Mouse (Mus musculus) kidney, adult 8-10 months (tissue): Measurements from ENCODE around the gene Eif4a2.
A peak's percentile ranks its signal among the peaks of the same experiment; 100 is the strongest.

ENCODE experiments used
- DNase-seq, 2 experiments: peaks; one replicate each; pipeline ENCODE4 v3.0.0; 2022

The Eif4a2 gene

GRCm38 (mm10) chr16:23106121-23106520 lies 1.1 kb upstream of the Eif4a2 start:
- DNase-seq: no peak

DNA sequence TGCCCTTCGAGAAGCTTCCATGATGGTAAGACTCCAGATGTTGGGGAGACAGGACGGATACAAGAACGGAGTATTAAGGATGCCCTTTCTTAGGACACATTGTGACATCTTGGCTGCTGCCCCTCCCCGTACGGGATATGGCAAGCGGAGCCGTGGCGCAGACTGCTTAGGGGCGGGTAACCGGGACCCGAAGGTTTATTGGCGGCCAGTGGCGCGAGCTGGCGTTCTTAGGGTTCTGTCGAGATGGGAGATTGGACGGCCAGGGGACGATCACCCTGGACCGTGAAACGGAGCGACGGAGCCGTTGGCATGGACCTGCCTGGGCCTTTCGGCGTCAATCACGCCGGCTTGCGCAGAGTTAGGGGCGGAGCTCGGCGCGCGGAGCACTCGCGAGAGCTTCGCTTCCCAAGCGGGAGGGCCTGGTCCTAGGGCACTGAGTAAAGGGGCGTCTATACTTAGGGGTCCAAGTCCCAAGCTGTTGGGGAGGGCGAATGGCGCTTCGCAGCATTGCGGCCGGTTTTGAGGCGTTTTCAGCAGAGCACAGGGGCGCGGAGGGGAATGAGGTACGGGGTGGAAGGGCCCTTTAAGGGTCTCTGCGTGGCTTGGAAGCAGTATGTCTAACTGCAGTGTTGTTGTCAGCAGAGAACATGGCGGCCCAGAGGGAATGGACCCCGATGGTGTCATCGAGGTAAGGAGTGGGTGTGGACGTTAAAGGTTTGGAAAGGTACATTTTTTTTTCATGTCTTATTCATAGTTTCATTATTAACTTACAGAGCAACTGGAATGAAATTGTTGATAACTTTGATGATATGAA lies 909 bp downstream of the Eif4a2 start:
- peak; percentile 78 to 82 for DNase-seq

GRCm38 (mm10) chr16:23108943-23109342 lies 1.7 kb downstream of the Eif4a2 start:
- no peak for DNase-seq

DNA sequence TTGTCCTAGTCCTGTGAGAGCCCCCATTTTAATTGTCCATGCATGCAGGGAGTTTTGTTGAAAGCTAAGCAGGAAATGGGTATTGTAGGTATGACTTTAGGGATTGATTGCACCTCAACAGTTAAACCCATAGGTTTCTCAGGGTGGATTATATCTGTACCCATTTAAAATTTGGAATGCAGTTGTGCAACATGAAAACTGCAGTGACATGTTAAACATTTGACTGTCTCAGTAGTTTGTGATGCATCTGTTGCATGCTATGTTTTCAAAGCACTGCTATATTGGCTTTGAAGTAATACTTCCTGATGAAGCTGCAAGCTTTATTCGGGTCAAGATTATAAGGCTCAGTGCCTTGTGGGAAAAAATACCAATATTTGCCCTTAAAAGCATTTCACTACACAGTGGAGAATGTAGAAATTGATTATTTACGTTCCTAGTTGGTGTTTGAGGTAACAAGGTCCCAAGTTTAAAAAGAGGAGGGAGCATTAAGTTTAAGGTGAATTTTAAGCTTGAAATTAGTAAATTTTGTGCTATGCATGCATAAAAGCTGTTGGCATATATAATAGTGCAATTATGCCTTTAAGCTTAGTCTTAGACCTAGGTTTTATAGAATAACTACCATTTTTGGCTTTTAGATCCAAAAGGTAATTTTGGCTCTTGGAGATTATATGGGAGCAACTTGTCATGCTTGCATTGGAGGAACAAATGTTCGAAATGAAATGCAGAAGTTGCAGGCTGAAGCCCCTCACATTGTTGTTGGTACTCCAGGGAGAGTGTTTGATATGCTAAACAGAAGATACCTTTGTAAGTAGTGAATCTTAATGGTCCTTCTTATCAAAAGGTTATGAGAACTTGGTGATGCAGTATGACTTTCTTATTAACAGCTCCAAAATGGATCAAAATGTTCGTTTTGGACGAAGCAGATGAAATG lies 2.4 kb downstream of the Eif4a2 start:
- no peak for DNase-seq

DNA sequence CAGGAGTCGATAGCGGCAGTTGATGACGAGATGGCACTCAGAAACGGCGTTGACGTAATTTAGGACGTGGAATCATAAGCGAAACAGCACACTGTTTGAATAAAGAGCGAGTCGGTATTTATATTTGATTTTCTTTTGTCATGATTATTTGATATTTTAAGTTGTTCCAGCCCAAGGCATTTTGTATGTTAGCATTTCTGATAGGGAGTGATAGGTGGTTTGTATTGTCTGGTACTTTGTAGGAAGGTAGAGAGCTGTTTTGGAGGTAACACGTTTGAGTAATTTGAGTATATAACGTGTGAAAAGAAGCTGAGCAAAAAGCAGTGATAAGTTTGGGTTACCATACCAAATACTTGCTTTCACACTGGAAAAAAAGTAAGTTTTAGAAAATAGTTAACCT lies 5.1 kb downstream of the Eif4a2 start:
- no peak for DNase-seq

GRCm38 (mm10) chr16:23112861-23113435 lies 5.7 kb downstream of the Eif4a2 start:
- DNase-seq: no peak

- DNase-seq: no peak
These were observed 6.7 kb downstream of the Eif4a2 start for GRCm38 (mm10) chr16:23113903-23114302.

DNA sequence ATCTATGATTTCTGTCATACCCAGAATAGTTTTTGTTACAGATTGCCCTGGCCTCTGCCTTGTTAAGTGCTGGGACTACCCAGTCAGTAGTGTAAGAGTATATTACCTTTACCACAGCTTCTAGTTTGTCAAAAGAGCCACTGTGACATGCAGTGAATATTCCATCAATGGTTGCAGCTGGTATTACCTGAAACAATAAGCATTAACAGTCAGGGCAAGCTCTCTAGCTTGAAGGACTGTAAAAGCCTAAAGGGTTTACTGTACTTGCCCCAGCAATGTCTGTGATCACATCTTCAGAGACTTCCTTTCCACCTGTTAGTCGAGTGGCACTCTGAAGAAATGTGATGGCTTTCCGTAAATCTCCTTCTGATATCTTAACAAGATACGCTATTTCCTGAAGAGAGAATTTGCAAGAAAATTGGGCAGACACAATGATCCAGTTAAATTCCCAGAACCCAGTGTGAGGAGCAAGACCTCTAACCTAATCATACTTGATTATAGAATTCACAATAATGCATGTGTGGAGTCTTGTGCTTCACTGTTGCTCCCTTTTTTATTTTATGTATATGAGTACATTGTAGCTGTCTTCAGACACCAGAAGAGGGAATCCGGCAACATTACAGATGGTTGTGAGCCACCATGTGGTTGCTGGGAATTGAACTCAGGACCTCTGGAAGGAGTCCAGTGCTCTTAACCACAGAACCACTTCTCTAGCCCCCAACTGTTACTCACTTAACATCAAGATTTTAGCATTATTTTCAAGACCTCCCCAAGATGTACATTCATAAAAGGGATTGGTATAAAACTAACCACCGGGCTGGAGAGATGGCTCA lies 7.3 kb downstream of the Eif4a2 start:
- no peak for DNase-seq

- DNase-seq: no peak
These were observed 8.2 kb downstream of the Eif4a2 start for GRCm38 (mm10) chr16:23115486-23115885.

DNA sequence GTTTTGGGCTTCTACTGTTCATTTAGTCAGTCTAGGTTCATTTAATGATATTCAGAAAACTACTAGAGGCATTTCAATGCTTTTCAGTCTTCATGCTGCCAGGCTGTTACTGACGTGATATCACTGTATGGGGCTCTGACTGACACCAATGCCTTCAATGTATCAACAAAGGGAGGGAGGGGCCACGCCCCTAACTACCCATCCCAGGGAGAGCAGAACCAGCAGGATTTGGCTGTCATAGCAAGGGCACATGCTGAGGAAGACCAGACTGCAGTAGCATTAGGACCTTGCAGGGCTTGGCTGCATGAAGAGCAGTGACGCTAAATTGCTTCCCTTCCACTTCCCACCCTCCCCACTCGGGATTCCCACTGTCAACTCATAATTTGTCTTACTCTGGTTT lies 9.9 kb downstream of the Eif4a2 start:
- no peak for DNase-seq

- DNase-seq: no peak
These were observed 15.2 kb downstream of the Eif4a2 start for GRCm38 (mm10) chr16:23122446-23122845.

GRCm38 (mm10) chr16:23123104-23123503 lies 15.9 kb downstream of the Eif4a2 start:
- no peak for DNase-seq

- DNase-seq: no peak
These were observed 17.2 kb downstream of the Eif4a2 start for GRCm38 (mm10) chr16:23124398-23124797.

GRCm38 (mm10) chr16:23127311-23127672 lies 20.0 kb downstream of the Eif4a2 start:
- DNase-seq: no peak

- peak; percentile 86 to 91 for DNase-seq
These were observed 20.6 kb downstream of the Eif4a2 start, which contains the start of gene Rfc4 for GRCm38 (mm10) chr16:23127673-23128375. Rfc4 (minus strand) TSS chr16:23127737.

- no peak for DNase-seq
These were observed 23.1 kb downstream of the Eif4a2 start for GRCm38 (mm10) chr16:23130303-23130702.

- DNase-seq: no peak
These were observed 25.1 kb downstream of the Eif4a2 start for GRCm38 (mm10) chr16:23132336-23132735.

DNA sequence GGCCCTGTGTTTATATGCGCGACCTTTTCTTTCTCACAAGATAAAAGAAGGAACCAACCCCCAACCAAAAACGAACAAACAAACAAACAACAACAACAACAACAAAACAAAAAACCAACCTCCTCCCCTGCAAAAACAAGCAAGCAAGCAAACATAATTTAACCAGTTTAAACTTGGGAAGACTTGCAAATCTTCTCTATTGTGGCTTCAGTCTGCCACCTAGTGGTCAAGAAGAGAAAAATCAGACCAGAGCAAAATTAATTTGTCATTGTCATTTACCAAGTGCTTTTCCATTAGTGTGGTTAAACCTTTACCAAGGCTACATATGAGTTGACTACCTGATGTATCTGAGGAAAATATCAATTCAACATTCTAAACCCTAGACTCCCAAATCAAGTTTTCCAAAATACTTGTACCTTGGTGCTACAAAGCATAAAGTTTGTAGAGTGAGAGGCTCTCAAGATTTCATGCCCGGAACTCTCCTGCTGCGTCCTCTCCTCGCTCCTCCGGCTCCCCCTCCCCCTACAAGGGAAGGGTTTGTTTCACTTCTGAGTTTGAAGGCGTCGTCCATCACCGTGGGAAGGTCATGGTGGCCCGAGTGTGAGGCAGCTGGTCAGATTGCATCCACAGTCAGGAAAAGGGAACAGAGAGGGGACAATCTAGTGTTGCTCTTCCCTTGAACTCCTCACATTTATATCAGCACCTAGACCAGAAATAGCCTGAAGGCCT lies 28.3 kb downstream of the Eif4a2 start:
- DNase-seq: peak in 1 of 2 experiments; percentile 30

DNA sequence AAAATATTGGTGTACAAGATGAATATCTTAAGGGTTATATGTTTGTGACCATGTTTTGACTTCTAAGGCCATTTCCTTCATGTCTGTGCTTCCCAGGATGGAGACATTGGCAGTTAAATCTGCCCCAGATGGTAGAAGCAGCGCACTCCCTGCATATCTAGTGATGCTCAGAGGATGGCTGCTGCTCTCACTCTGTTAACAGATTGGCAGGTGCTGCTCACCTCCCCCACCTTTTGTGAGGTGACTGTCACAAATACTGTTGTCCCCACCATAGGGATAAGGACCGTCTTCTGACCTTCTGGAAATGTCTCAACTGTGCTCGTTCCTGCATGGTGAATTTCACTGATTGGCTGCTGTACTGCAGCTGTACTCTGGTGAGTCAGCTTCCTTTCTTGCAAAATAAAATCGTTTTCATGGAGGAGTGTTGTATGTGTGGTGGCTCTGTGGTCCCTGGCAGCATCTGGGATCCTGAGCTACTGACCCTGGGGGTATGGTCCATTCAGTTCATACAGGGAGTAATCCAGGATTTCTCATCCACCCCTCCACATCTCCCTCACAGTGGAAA lies 29.2 kb downstream of the Eif4a2 start:
- DNase-seq: no peak

- DNase-seq: no peak
These were observed 33.7 kb downstream of the Eif4a2 start for GRCm38 (mm10) chr16:23140911-23141310.

GRCm38 (mm10) chr16:23144326-23144725 lies 37.1 kb downstream of the Eif4a2 start:
- no peak for DNase-seq
